Mouse (Mus musculus) megakaryocyte-erythroid progenitor cell, adult 5-6 weeks (primary cell): ENCODE data around the gene Cdh22. TPM values are rescaled to one million over a fixed set of nuclear protein-coding genes. Genes with fewer than 3 reads are reported as not detected.

Experiments used
- ATAC-seq: replicated peaks from 2 replicates; pipeline ENCODE4 v1.8.0; 2016; ENCODE audit warnings: mild to moderate bottlenecking, inconsistent platforms; ENCODE audit not compliant: severe bottlenecking, poor library complexity, low FRiP score, low TSS enrichment
- total RNA-seq, 2 experiments: library from RNA; stranded (forward) in 1 of 2; stranded (reverse) in 1 of 2; fragments of 200-1000, 215-1000 nt in 1 of 2; fragments of >200 nt in 1 of 2; fragmentation: Nextera tagmentation in 1 of 2; gene quantifications; 2 replicates each; pipeline ENCODE4 v1.2.3; 2014 to 2017

The Cdh22 gene
- total RNA-seq, 2 experiments from 2014 or later, result not detected

- ATAC-seq, result no peak
These were observed 19.3 kb downstream of the Cdh22 start for GRCm38 (mm10) chr2:165215103-165215951.

- ATAC-seq, result no peak
These were observed 23.1 kb downstream of the Cdh22 start for GRCm38 (mm10) chr2:165211426-165212079.

- ATAC-seq, result no peak
These were observed 23.7 kb downstream of the Cdh22 start for GRCm38 (mm10) chr2:165210948-165211347.

- no peak for ATAC-seq
These were observed 27.0 kb downstream of the Cdh22 start for GRCm38 (mm10) chr2:165207689-165208088.

GRCm38 (mm10) chr2:165207086-165207485 is 27.6 kb downstream of the Cdh22 start:
- ATAC-seq, result no peak

- ATAC-seq, result no peak
These were observed 29.2 kb downstream of the Cdh22 start for GRCm38 (mm10) chr2:165205486-165205885.

GRCm38 (mm10) chr2:165204931-165205330 is 29.7 kb downstream of the Cdh22 start:
- no peak for ATAC-seq

- no peak for ATAC-seq
These were observed 32.6 kb downstream of the Cdh22 start for GRCm38 (mm10) chr2:165201761-165202751.

GRCm38 (mm10) chr2:165197546-165197945 is 37.1 kb downstream of the Cdh22 start:
- ATAC-seq, result no peak

GRCm38 (mm10) chr2:165195411-165196182 is 39.1 kb downstream of the Cdh22 start:
- ATAC-seq, result no peak

- no peak for ATAC-seq
These were observed 43.2 kb downstream of the Cdh22 start for GRCm38 (mm10) chr2:165191483-165191882.

GRCm38 (mm10) chr2:165189546-165189945 is 45.1 kb downstream of the Cdh22 start:
- no peak for ATAC-seq

- no peak for ATAC-seq
These were observed 46.8 kb downstream of the Cdh22 start for GRCm38 (mm10) chr2:165187648-165188380.

GRCm38 (mm10) chr2:165184015-165184633 is 50.5 kb downstream of the Cdh22 start:
- no peak for ATAC-seq

- ATAC-seq, result no peak
These were observed 52.3 kb downstream of the Cdh22 start for GRCm38 (mm10) chr2:165182085-165182976.

GRCm38 (mm10) chr2:165179231-165179630 is 55.4 kb downstream of the Cdh22 start:
- no peak for ATAC-seq

- ATAC-seq, result no peak
These were observed 57.7 kb downstream of the Cdh22 start for GRCm38 (mm10) chr2:165176965-165177364.
